ENCODE assay signal across 17 mouse cellular contexts in genomic region chr6:24172736-24173135, GRCm38 (mm10). TPM values are rescaled to one million over a fixed set of nuclear protein-coding genes. Genes with fewer than 3 reads are reported as not detected.
DNase-seq lines count a peak whose midpoint lies in the region; ATAC-seq and TF ChIP-seq lines count a peak whose summit lies in the region.
"Had no signal": no experiment of that assay in that cellular context is flagged by ENCODE, and none has a peak within 500 bp of the region (broad histone marks: within the 10 kb centered on the region; RNA-seq: fewer than 3 reads in every experiment).

No protein-coding gene starts in this region.

- no peak overlapping the region for H3K4me3 ChIP-seq in liver, adult 2 months (ENCODE audit: insufficient read depth, low read depth, low read length)
- H3K4me3 ChIP-seq in liver, postnatal 0 days (ENCODE audit: low read depth, low read length) = no peak overlapping the region
- H3K4me3 ChIP-seq: embryonic facial prominence, embryonic 13.5 days; forebrain, embryonic 10.5 days; liver, embryonic 12.5 days; midbrain, embryonic 13.5 days had no signal

- no peaks in the 10 kb centered on the region for H3K9me3 ChIP-seq in liver, postnatal 0 days (ENCODE audit: low read length)
- H3K9me3 ChIP-seq: embryonic facial prominence, embryonic 13.5 days; forebrain, embryonic 10.5 days; liver, embryonic 12.5 days; midbrain, embryonic 13.5 days had no signal

- WGBS in liver, adult 2 months = 35% methylated on average over 2 of the region's 2 CpGs
- 47% methylated on average over 2 of the region's 2 CpGs for WGBS in liver, postnatal 0 days (ENCODE audit: insufficient replicate concordance)

- no peaks in the 10 kb centered on the region for H3K36me3 ChIP-seq in liver, adult 2 months (ENCODE audit: control insufficient read depth, insufficient read depth, low read length)
- H3K36me3 ChIP-seq in liver, postnatal 0 days (replicated peaks; ENCODE audit: insufficient read depth, low read length) = no peaks in the 10 kb centered on the region
- H3K36me3 ChIP-seq: embryonic facial prominence, embryonic 13.5 days; forebrain, embryonic 10.5 days; liver, embryonic 12.5 days; midbrain, embryonic 13.5 days had no signal

- TF ChIP-seq POLR2A in liver, adult 2 months (IDR thresholded peaks at IDR 0.05; ENCODE audit: extremely low read depth, insufficient read depth, low read length) = no peak

- no peak for TF ChIP-seq CTCF in liver, adult 2 months (IDR thresholded peaks at IDR 0.05; ENCODE audit: low read depth, low read length)
- no peak for TF ChIP-seq CTCF in liver, postnatal 0 days (IDR thresholded peaks at IDR 0.05; ENCODE audit: low read depth)

- H3K79me2 ChIP-seq in liver, adult 2 months (ENCODE audit: control insufficient read depth, insufficient read depth, low read length) = no peaks in the 10 kb centered on the region

- H3K27ac ChIP-seq in liver, adult 2 months (replicated peaks; ENCODE audit: insufficient read depth, low read depth, low read length) = no peak overlapping the region
- no peak overlapping the region for H3K27ac ChIP-seq in liver, postnatal 0 days (ENCODE audit: low read depth)
- H3K27ac ChIP-seq: embryonic facial prominence, embryonic 13.5 days; forebrain, embryonic 10.5 days; liver, embryonic 12.5 days; midbrain, embryonic 13.5 days had no signal

- no peaks in the 10 kb centered on the region for H3K4me1 ChIP-seq in liver, adult 2 months (ENCODE audit: control insufficient read depth, insufficient read depth, low read length)
- H3K4me1 ChIP-seq in liver, postnatal 0 days (ENCODE audit: insufficient read depth) = no peaks in the 10 kb centered on the region
- H3K4me1 ChIP-seq: embryonic facial prominence, embryonic 13.5 days; liver, embryonic 12.5 days; midbrain, embryonic 13.5 days had no signal

- H3K9ac ChIP-seq in liver, adult 2 months (ENCODE audit: low read depth, low read length) = no peak overlapping the region
- H3K9ac ChIP-seq in liver, postnatal 0 days (replicated peaks) = no peak overlapping the region
- H3K9ac ChIP-seq: embryonic facial prominence, embryonic 13.5 days; liver, embryonic 12.5 days; midbrain, embryonic 13.5 days had no signal

- H3K27me3 ChIP-seq in liver, adult 2 months (ENCODE audit: control insufficient read depth, insufficient read depth, low read length) = no peaks in the 10 kb centered on the region
- H3K27me3 ChIP-seq in liver, postnatal 0 days (ENCODE audit: insufficient read depth, low read length) = no peaks in the 10 kb centered on the region
- H3K27me3 ChIP-seq: embryonic facial prominence, embryonic 13.5 days; liver, embryonic 12.5 days; midbrain, embryonic 13.5 days had no signal

- ATAC-seq in liver, postnatal 0 days = no peak
- ATAC-seq: liver, embryonic 12.5 days; midbrain, embryonic 13.5 days had no signal

- no peak for TF ChIP-seq EP300 in liver, postnatal 0 days (IDR thresholded peaks at IDR 0.05; ENCODE audit: low read depth)

- no peak overlapping the region for H3K4me2 ChIP-seq in liver, postnatal 0 days (ENCODE audit: low read depth, low read length)
- H3K4me2 ChIP-seq: embryonic facial prominence, embryonic 13.5 days; liver, embryonic 12.5 days; midbrain, embryonic 13.5 days had no signal

- DNase-seq in liver, adult 2 months (ENCODE audit: extremely low read depth, low read depth, low spot score) = peak; percentile 68
- no peak for DNase-seq in liver, postnatal 0 days
- DNase-seq in cerebellum, adult 9-10 months = peak; percentile 49
- peak; percentile 80 for DNase-seq in kidney, adult 11 months
- DNase-seq in kidney, postnatal 14 days = peak; percentile 78
- DNase-seq in adrenal gland, adult 18-20 months (ENCODE audit: low spot score in 2 of 2) = no peak
- DNase-seq in urinary bladder, postnatal 14 days (ENCODE audit: low spot score) = no peak
- DNase-seq: adrenal gland, adult 2 months; lung, postnatal 4 days; right cerebral cortex, postnatal 4 days; thymus, postnatal 36 days had no signal

RNA-seq across cellular contexts. Expression of gene Slc13a1, which starts 4.8 kb away (rescaled TPM):
- 0.20 TPM in 1 of 2 replicates, not detected in the other for total RNA-seq in liver, adult 2 months (2014; rRNA removed)
- 0.09 TPM in 1 of 2 replicates, not detected in the other for polyA plus RNA-seq in liver, adult 2 months (2012; rRNA removed)
- polyA plus RNA-seq in liver, postnatal 0 days (2015; fragmentation: Nextera tagmentation; extraction: Ambion mirVana) = not detected in 2 replicates
- under 1 TPM in 1 of 2 experiments, not detected in 1; 0.23 TPM for total RNA-seq in adrenal gland, adult 18-20 months (2021)
- total RNA-seq: granulocyte monocyte progenitor cell, adult 5-6 weeks; heart, postnatal 14 days had no signal
- polyA plus RNA-seq: adrenal gland, adult 2 months; embryonic facial prominence, embryonic 13.5 days; liver, embryonic 12.5 days had no signal

Comparison
In these comparisons a context has a peak if more than half of its experiments do, and no peak if none do; other contexts are left out.
1. DNase-seq: peak in liver, adult 2 months (single experiment), cerebellum, adult 9-10 months (single experiment), kidney, adult 11 months (single experiment) and kidney, postnatal 14 days (single experiment); none in liver, postnatal 0 days (single experiment), adrenal gland, adult 18-20 months (0 of 2) and urinary bladder, postnatal 14 days (single experiment).